Mouse (Mus musculus): ENCODE data around the gene Ntan1. TPM values are rescaled to one million over a fixed set of nuclear protein-coding genes. Genes with fewer than 3 reads are reported as not detected.

The Ntan1 gene
- polyA plus RNA-seq, 1 experiment = 45.9 TPM

- Histone ChIP-seq H3K4me1 (ENCODE audit: control insufficient read depth, insufficient read depth, insufficient read length, low read length) (peaks cover 9% of the 10 kb centered on the region; the same call in 1 of the 2 replicates), H3K27me3 (ENCODE audit: control insufficient read depth, insufficient read depth, low read length) (no peaks in the 10 kb centered on the region), H3K4me3 (ENCODE audit: low read depth, low read length) (no peak overlapping the region), H3K36me3 (ENCODE audit: control insufficient read depth, insufficient read depth, low read length) (peaks cover 26% of the 10 kb centered on the region), H3K27ac (ENCODE audit: insufficient read depth, low read depth, low read length) (peak overlapping the region; percentile 97)
- TF ChIP-seq POLR2A (IDR thresholded peaks at IDR 0.05; ENCODE audit: low read depth, low read length) = no peak
- no peak for TF ChIP-seq CTCF (IDR thresholded peaks at IDR 0.05; ENCODE audit: extremely low read depth, insufficient read length, insufficient replicate concordance, low read depth, low read length)
- WGBS = 8% methylated on average over 3 of the region's 3 CpGs
Measured at GRCm38 (mm10) chr16:13883094-13883774, 64.6 kb downstream of the Ntan1 start.

Other genes starting within 250 kb of the Ntan1 start
- 3.8 and 9.5 TPM in 2 replicates for gene Parn, start 150.7 kb upstream of the Ntan1 start, polyA plus RNA-seq (2012; rRNA removed)
- gene Bfar, start 147.0 kb upstream of the Ntan1 start, polyA plus RNA-seq (2012; rRNA removed) = 6.2 and 12.8 TPM in 2 replicates
- 0.46 and 1.2 TPM in 2 replicates for gene 3110001I22Rik, start 146.9 kb upstream of the Ntan1 start, polyA plus RNA-seq (2012; rRNA removed)
- gene Pla2g10, start 87.9 kb upstream of the Ntan1 start, polyA plus RNA-seq (2012; rRNA removed) = 9.5 and 21.3 TPM in 2 replicates
- 1.6 and 2.7 TPM in 2 replicates for gene Rrn3, start 38.1 kb upstream of the Ntan1 start, polyA plus RNA-seq (2012; rRNA removed)
- gene Pdxdc1, start 84.3 kb downstream of the Ntan1 start, polyA plus RNA-seq (2012; rRNA removed) = 76.7 and 137 TPM in 2 replicates
- gene Mpv17l, start 84.3 kb downstream of the Ntan1 start, polyA plus RNA-seq (2012; rRNA removed) = 2.7 and 4.7 TPM in 2 replicates
- 0.14 and 0.35 TPM in 2 replicates for gene 2900011O08Rik, start 167.8 kb downstream of the Ntan1 start, polyA plus RNA-seq (2012; rRNA removed)
- gene Ifitm7, start 168.0 kb downstream of the Ntan1 start, polyA plus RNA-seq (2012; rRNA removed) = not detected in 2 replicates